Mouse (Mus musculus) midbrain, embryonic 12.5 days (tissue): ENCODE results near the gene Hspb7. TPM values are rescaled to one million over a fixed set of nuclear protein-coding genes. Genes with fewer than 3 reads are reported as not detected.

ENCODE experiments used
- ATAC-seq: fragments of 200-750 bp; cut with Nextera tagmentation; 2 replicates; pipeline ENCODE4 v1.8.0; 2017; ENCODE audit warnings: low read depth, moderate TSS enrichment, moderate library complexity; ENCODE audit not compliant: low FRiP score
- H3K27ac ChIP-seq: fragments of 300-500 bp; sonication (generic); replicated peaks from 2 replicates; pipeline ENCODE4 v1.5.1; 2016; ENCODE audit warnings: mild to moderate bottlenecking
- H3K27me3 ChIP-seq: fragments of 300-500 bp; sonication (generic); 2 replicates; pipeline ENCODE4 v1.6.1; 2016; ENCODE audit warnings: mild to moderate bottlenecking
- H3K36me3 ChIP-seq: fragments of 300-500 bp; sonication (generic); 2 replicates; pipeline ENCODE4 v1.6.1; 2016
- H3K4me1 ChIP-seq: fragments of 300-500 bp; sonication (generic); 2 replicates; pipeline ENCODE4 v1.6.1; 2016
- H3K4me2 ChIP-seq: fragments of 300-500 bp; sonication (generic); replicated peaks from 2 replicates; pipeline ENCODE4 v1.6.1; 2016; ENCODE audit warnings: mild to moderate bottlenecking, moderate library complexity
- H3K4me3 ChIP-seq: fragments of 300-500 bp; sonication (generic); 2 replicates; pipeline ENCODE4 v1.5.1; 2016; ENCODE audit warnings: mild to moderate bottlenecking
- H3K9ac ChIP-seq: fragments of 300-500 bp; sonication (generic); replicated peaks from 2 replicates; pipeline ENCODE4 v1.6.1; 2016; ENCODE audit warnings: mild to moderate bottlenecking, moderate library complexity
- H3K9me3 ChIP-seq: fragments of 300-500 bp; sonication (generic); 2 replicates; pipeline ENCODE4 v1.6.1; 2016; ENCODE audit warnings: mild to moderate bottlenecking
- WGBS: fragments of 180-500 bp; shearing (Covaris S2); methylation state at CpG from one replicate; pipeline ENCODE4 v1.1.7; 2016; 5-methylcytosine and 5-hydroxymethylcytosine counted together
- polyA plus RNA-seq: library from polyadenylated mRNA; unstranded; fragments of >200 nt; fragmentation: Nextera tagmentation; extraction: Ambion mirVana; gene quantifications from 2 replicates; pipeline ENCODE4 v1.2.1, GENCODE M21; 2016

Gene Hspb7
- polyA plus RNA-seq, 1 experiment from 2014 or later = 0.13 TPM

DNA sequence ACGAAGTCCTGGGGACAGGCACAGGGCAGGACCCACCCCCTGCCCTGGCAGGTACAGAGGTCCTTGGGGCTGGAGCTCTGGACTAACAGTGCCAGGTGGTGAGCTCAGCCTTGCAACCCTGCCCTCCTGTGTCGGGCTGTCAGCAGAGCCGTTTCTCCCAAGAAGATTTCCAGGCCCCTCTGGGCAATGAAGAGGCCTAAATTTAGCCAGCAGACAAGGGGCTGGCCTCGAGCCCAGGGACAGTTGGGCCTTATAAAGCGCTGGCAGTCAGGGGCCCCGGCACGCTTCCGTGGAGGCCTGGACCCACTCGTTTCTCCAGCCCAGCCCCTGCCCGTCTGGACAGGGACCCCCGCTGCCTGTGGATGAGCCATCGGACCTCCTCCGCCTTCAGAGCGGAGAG lies 844 bp downstream of the Hspb7 start:
- Histone ChIP-seq H3K27me3 (peaks cover 38% of the 10 kb centered on the region), H3K9ac (no peak overlapping the region), H3K9me3 (0 out of 2 replicates have a peak, but pooled peaks cover 2% of the 10 kb centered on the region), H3K4me2 (no peak overlapping the region), H3K36me3 (no peaks in the 10 kb centered on the region), H3K4me3 (no peak overlapping the region), H3K4me1 (peaks cover 8% of the 10 kb centered on the region), H3K27ac (no peak overlapping the region)
- WGBS = 68% methylated on average over 14 of the region's 14 CpGs
- ATAC-seq = no peak

DNA sequence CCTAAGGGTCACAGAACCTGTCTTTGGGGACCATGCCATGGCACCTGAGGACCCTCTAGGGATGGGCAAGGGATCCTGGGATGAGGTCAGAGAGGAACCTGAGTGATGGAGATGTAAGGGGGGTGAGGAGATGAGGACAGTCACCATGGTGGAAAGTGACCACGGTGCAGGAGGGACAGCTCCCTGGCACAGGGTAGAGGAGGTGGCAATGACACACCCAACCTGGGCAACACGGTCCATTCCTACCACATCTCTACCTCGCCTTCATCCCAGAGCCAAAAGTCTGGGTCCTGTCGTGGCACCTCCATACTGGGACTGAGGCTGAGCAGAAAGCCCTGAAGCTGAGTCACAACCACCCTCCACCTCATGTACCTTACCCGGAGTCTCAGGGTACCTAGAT lies 2.3 kb downstream of the Hspb7 start:
- peaks cover 46% of the 10 kb centered on the region for H3K27me3 ChIP-seq
- no peak overlapping the region for H3K4me3 ChIP-seq
- no peaks in the 10 kb centered on the region for H3K36me3 ChIP-seq
- H3K4me1 ChIP-seq = peaks cover 8% of the 10 kb centered on the region
- WGBS = 85% methylated on average over 5 of the region's 5 CpGs
- no peak for ATAC-seq
- H3K9ac ChIP-seq = no peak overlapping the region
- no peak overlapping the region for H3K4me2 ChIP-seq
- H3K27ac ChIP-seq = no peak overlapping the region
- no peaks in the 10 kb centered on the region for H3K9me3 ChIP-seq

DNA sequence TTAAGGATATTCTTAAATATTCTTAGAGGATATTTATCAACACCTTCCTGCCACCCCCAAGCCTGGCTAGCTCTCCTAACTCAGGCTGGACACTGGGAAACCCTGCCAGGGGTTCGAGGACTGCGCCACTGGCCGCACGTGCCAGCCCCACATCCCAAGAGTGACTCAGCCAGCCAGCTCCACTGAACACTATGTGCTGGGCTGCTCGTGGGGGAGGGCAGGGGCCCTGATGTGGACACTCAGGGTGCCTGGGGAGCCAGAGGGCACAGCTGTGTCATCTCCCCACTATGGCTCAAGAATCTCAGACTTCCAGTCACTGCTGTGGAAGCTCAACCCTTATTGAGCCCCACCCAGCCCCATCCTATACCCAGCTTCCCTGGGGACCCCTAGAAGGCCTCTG lies 2.7 kb downstream of the Hspb7 start:
- H3K9ac ChIP-seq = no peak overlapping the region
- H3K27me3 ChIP-seq = peaks cover 50% of the 10 kb centered on the region
- WGBS = 83% methylated on average over 5 of the region's 5 CpGs
- no peak overlapping the region for H3K4me2 ChIP-seq
- no peaks in the 10 kb centered on the region for H3K36me3 ChIP-seq
- H3K27ac ChIP-seq = no peak overlapping the region
- H3K9me3 ChIP-seq = no peaks in the 10 kb centered on the region
- no peak for ATAC-seq
- peaks cover 8% of the 10 kb centered on the region for H3K4me1 ChIP-seq
- H3K4me3 ChIP-seq = no peak overlapping the region

DNA sequence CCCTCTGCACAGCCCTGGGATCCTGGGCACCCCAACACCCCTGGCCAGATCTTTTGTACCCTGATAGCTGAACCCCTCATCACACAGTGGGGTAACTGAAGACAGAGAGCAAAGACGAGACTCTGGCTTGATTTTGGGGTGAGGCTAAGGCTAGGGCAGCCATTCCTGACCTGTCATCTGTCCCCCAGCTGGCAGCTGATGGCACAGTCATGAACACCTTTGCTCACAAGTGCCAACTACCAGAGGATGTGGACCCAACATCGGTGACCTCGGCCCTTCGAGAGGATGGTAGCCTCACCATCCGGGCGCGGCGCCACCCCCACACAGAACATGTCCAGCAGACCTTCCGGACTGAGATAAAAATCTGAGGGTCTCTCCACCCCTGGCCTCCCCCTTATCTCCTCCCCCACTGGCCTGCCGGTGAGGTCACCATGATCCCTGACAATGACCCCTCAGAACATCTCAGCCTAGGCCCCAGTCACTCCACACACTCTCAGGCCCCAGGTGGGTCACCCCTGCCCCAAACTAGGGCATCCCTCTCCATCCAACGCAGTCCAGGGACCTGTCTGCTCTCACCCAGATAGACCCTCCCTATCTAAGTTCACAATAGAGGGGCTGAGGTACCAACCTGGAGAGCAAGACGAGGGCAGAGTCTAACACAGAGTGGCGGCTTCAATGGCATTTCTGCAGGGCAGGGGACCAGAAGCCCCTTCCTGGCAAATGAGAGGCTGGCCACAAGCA lies 3.3 kb downstream of the Hspb7 start:
- H3K9me3 ChIP-seq = no peaks in the 10 kb centered on the region
- no peak overlapping the region for H3K4me2 ChIP-seq
- peaks cover 8% of the 10 kb centered on the region for H3K4me1 ChIP-seq
- H3K9ac ChIP-seq = no peak overlapping the region
- no peak overlapping the region for H3K4me3 ChIP-seq
- peaks cover 51% of the 10 kb centered on the region for H3K27me3 ChIP-seq
- no peak for ATAC-seq
- H3K27ac ChIP-seq = no peak overlapping the region
- 89% methylated on average over 13 of the region's 13 CpGs for WGBS
- no peaks in the 10 kb centered on the region for H3K36me3 ChIP-seq

DNA sequence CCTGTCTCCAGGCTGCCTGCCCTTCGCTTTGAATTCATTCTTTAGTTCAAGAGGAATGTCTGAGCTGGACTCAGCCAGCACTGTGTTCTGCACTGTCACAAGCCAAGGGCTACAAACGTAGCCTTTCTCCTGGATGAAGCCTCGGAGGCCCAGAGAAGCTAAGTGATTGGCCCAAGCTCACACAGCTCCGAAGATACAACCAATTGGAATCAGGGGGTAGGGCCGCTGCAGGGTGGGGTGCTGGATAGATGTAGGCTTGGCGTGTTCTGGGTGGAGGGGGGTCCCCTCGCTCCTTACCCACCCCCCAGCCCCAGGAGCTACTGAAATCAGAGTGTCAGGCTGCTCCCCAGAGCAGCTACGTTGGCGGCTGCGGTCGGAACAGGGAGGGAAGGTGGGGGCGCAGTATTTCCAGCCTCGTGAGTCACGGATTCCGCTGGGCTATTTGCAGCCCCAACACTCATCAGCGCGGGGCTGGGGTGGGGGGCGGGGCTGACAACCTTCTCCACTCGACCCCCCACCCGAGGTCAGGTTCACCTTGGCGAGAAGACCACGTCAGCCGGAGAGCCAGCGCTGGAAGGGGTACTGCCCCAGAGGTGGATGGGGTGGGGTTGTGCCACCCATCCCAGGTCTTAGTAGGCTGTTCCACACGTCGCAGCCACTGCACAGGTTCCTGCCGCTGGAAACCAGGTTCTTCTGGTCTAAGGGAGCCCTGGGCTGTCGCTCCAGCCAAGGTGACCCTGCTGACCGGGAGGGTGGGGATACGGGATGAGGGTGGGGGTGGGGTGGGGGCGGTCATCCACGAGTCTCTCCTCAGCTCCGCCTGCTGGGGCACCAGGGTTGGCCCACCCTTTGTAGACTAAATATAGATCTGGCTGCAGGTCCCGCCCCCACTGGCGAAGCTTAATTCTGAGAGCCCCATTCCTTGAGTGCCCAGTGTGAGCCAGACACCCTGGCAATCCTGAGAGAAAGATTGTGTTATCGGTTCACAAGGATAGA lies 5.2 kb downstream of the Hspb7 start:
- Histone ChIP-seq H3K27ac (no peak overlapping the region), H3K4me1 (peaks cover 8% of the 10 kb centered on the region), H3K4me2 (peak overlapping the region; percentile 60), H3K9ac (peak overlapping the region; percentile 46), H3K9me3 (no peaks in the 10 kb centered on the region), H3K36me3 (no peaks in the 10 kb centered on the region), H3K27me3 (peaks cover 56% of the 10 kb centered on the region), H3K4me3 (peak overlapping the region; percentile 39)
- WGBS = 6% methylated on average over 35 of the region's 36 CpGs
- ATAC-seq = peak; percentile 84

DNA sequence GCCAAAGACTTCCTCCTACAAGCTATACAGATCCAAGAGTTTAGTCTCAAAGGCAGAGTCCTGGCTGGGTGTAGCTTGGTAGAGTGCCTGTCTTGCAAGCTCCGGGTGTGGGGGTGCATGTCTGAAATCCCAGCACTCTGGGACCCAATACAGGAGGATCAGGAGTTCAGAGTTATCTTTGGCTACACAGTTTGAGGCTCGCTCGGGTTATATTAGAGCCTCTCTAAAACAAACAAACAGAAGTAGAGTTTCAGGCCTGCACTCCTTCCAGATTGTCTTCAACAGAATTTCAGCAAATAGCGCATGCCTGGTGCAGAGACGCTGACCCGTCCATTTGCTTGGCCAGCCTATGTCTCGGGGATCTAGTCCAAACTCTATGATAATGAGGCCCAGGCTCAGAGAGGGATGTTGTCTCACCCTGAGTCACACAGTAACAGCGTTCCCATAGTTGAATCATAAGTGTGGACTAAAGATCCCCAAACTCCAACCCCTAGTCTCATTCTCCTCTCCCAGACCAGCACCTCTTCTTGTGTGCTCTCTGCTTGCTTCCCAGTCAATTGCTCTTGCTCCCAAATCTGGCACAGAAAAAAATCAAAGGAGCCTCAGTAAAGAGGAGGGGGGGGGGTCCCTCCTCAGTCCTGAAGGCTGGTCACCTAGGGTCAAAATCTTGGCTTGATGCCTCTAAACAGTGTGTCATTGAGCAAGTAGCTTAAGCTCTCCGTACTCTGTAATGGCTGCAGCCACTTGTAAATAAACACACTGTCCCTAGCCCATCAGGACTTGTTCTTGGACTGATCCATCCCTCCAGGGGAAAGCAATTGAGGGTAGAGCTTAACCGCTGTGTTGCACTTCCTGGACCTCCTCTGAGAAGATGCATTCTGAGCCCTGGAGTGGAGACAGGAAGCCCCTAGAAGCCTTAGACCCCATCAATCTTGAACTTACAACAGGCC lies 6.5 kb downstream of the Hspb7 start:
- WGBS = 83% methylated on average over 10 of the region's 10 CpGs
- H3K27me3 ChIP-seq = peaks cover 52% of the 10 kb centered on the region

DNA sequence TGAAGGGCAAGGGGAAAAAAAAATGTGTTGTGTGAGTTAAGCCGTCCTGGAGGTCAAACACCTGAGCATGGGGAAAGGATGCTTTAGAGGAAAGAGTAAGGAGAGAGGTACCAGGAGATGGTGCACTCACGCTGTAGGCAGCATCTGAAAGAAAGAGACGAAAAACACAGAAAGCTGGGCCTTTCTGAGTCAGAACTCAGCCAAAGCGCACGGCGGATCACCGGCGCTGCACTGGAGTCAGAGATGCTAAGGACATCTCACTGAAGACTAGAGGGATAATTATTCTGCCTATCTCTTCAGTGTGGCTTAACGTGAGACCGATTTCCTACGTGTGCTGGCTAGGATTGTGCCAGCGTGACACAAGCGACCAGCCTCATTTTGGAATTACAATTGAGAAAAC lies 7.3 kb downstream of the Hspb7 start:
- Histone ChIP-seq H3K4me2 (no peak overlapping the region), H3K9me3 (no peaks in the 10 kb centered on the region), H3K27ac (no peak overlapping the region), H3K27me3 (peaks cover 48% of the 10 kb centered on the region), H3K9ac (no peak overlapping the region), H3K4me1 (peaks cover 8% of the 10 kb centered on the region), H3K4me3 (no peak overlapping the region), H3K36me3 (no peaks in the 10 kb centered on the region)
- ATAC-seq = no peak
- WGBS = 87% methylated on average over 13 of the region's 13 CpGs

More for the DNA sequence above, 6.5 kb downstream of the Hspb7 start:
- no peak for ATAC-seq
- Histone ChIP-seq H3K4me3 (no peak overlapping the region), H3K9me3 (no peaks in the 10 kb centered on the region), H3K4me2 (no peak overlapping the region), H3K36me3 (no peaks in the 10 kb centered on the region), H3K4me1 (peaks cover 8% of the 10 kb centered on the region), H3K27ac (no peak overlapping the region), H3K9ac (no peak overlapping the region)

DNA sequence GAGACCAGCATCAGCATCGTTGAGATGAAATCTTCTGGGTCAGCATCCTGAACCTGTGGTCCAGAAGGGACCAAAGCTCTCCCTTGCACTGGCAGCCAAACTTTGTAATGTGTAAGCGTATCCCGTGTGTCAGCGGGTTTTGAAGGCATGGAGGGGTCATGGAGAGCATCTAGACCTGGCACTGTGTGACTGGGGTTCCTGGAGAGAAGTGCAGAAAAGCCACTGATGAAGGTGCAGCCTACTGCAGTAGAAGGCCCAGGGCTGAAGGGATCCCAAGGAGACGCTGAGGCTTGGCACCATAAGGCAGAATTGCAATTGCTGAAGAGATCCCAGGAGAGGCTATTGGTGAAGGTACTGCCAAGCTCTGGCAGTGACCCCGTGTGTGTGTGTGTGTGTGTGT lies 8.8 kb downstream of the Hspb7 start:
- Histone ChIP-seq H3K4me3 (no peak overlapping the region), H3K4me1 (peaks cover 8% of the 10 kb centered on the region), H3K9ac (no peak overlapping the region), H3K27me3 (peaks cover 38% of the 10 kb centered on the region), H3K9me3 (no peaks in the 10 kb centered on the region), H3K4me2 (no peak overlapping the region), H3K36me3 (no peaks in the 10 kb centered on the region), H3K27ac (no peak overlapping the region)
- WGBS = 83% methylated on average over 6 of the region's 6 CpGs
- no peak for ATAC-seq

DNA sequence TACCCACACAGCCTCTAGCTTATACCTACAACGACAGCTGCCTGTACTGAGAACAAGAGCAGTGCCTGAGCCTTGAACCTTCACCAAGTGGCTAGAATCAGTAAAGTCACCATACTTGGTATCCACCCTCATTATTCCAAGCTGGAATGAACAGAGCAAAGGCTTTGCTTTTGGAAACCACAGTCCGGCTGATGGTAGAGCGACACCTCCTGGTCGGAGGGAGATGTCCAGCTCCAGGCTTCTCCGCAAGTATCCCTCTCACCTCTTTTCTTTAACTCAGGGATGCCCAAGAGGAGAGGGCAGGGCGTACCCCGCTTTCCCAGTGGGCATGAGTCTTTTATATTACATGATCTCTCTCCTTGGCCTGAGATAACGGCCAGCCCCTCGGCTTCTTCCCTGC lies 9.3 kb downstream of the Hspb7 start:
- H3K27ac ChIP-seq = no peak overlapping the region
- H3K4me1 ChIP-seq = peaks cover 8% of the 10 kb centered on the region
- H3K9me3 ChIP-seq = no peaks in the 10 kb centered on the region
- no peaks in the 10 kb centered on the region for H3K36me3 ChIP-seq
- no peak overlapping the region for H3K4me3 ChIP-seq
- H3K4me2 ChIP-seq = no peak overlapping the region
- 53% methylated on average over 9 of the region's 9 CpGs for WGBS
- H3K9ac ChIP-seq = no peak overlapping the region
- H3K27me3 ChIP-seq = peaks cover 34% of the 10 kb centered on the region
- ATAC-seq = no peak

DNA sequence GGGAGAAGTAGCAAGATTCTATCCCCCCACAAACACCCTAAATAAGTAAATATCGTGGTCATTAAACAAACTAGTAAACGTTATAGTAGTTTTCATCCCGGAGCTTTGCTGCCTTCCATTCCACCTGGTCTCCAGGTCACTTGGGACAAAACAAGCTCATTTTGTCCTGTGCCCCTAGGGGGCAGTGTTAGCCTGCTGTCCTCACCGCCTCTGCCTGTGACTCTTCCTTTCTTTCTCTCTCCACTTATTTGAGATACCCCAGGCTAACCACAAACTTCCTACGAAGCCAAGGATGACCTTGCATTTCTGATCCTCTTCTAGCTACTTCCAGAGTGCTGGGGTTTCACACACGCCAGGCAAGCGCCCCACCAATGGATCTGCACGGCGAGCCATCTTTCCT lies 10.4 kb downstream of the Hspb7 start:
- WGBS = 47% methylated on average over 9 of the region's 9 CpGs
- Histone ChIP-seq H3K27me3 (peaks cover 23% of the 10 kb centered on the region), H3K9ac (no peak overlapping the region), H3K4me3 (no peak overlapping the region), H3K4me2 (no peak overlapping the region), H3K36me3 (no peaks in the 10 kb centered on the region), H3K4me1 (peaks cover 2% of the 10 kb centered on the region), H3K27ac (no peak overlapping the region), H3K9me3 (no peaks in the 10 kb centered on the region)
- ATAC-seq = no peak

DNA sequence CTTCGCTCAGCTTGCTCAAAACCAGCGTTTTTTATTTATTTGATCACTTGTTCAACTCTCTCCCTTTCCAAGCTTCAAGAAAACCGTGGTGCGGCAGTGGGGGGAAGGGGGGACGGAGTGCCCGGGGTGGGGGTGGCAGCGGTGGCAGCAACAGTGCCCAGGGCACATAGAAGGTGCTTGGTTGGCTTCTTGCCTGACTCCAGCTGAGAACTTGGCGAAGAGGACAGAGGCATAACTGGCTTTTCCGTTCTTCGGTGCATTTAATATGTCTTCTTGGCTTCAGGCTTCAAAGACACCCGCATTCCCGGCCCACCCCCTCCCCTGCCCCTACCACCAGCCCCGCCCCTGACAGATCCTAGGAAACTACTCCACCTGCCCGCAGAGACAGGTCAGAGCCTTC lies 12.1 kb downstream of the Hspb7 start:
- Histone ChIP-seq H3K4me1 (no peaks in the 10 kb centered on the region), H3K4me3 (no peak overlapping the region), H3K9me3 (no peaks in the 10 kb centered on the region), H3K36me3 (no peaks in the 10 kb centered on the region), H3K27ac (no peak overlapping the region), H3K9ac (no peak overlapping the region), H3K27me3 (peaks cover 12% of the 10 kb centered on the region; the same call in 1 of the 2 replicates), H3K4me2 (no peak overlapping the region)
- WGBS = 78% methylated on average over 14 of the region's 14 CpGs
- ATAC-seq = no peak
